Mouse (Mus musculus) urinary bladder, adult 18-20 months (tissue): ENCODE measurements at regions not wholly inside any gene's neighbourhood (a gene's known extent, or its start where the extent isn't known, plus 50 kb on each side); places are given as distances from the start of the nearest gene placed in this dataset.

Experiments
- DNase-seq, 2 experiments: peaks; one replicate each; pipeline ENCODE4 v3.0.0; 2022; ENCODE audit warnings: low spot score in 2 of 2, mixed read lengths in 2 of 2

GRCm38 (mm10) chr11:56716953-56717352 lies 294.2 kb upstream of the Gria1 start:
- DNase-seq = no peak

GRCm38 (mm10) chr11:56725141-56725540 lies 286.0 kb upstream of the Gria1 start:
- no peak for DNase-seq

GRCm38 (mm10) chr11:56726161-56726560 lies 285.0 kb upstream of the Gria1 start:
- DNase-seq = no peak

- no peak for DNase-seq
These were observed 283.6 kb upstream of the Gria1 start for GRCm38 (mm10) chr11:56727556-56727955.

GRCm38 (mm10) chr11:56728204-56729002 lies 282.8 kb upstream of the Gria1 start:
- DNase-seq = no peak

GRCm38 (mm10) chr11:56741857-56742256 lies 269.3 kb upstream of the Gria1 start:
- no peak for DNase-seq

- no peak for DNase-seq
These were observed 261.2 kb upstream of the Gria1 start for GRCm38 (mm10) chr11:56750032-56750431.

GRCm38 (mm10) chr11:56750639-56751038 lies 260.5 kb upstream of the Gria1 start:
- DNase-seq = no peak

GRCm38 (mm10) chr11:56751918-56752317 lies 259.3 kb upstream of the Gria1 start:
- DNase-seq = no peak

- DNase-seq = no peak
These were observed 257.5 kb upstream of the Gria1 start for GRCm38 (mm10) chr11:56753699-56754098.

GRCm38 (mm10) chr11:56760474-56760873 lies 250.7 kb upstream of the Gria1 start:
- DNase-seq = no peak

- no peak for DNase-seq
These were observed 248.6 kb upstream of the Gria1 start for GRCm38 (mm10) chr11:56762467-56763120.

GRCm38 (mm10) chr11:56767424-56767823 lies 243.8 kb upstream of the Gria1 start:
- DNase-seq = no peak

GRCm38 (mm10) chr11:56786351-56786750 lies 224.8 kb upstream of the Gria1 start:
- no peak for DNase-seq

GRCm38 (mm10) chr11:56792691-56793090 lies 218.5 kb upstream of the Gria1 start:
- no peak for DNase-seq

- no peak for DNase-seq
These were observed 203.9 kb upstream of the Gria1 start for GRCm38 (mm10) chr11:56807314-56807713.

GRCm38 (mm10) chr11:56810141-56810540 lies 201.0 kb upstream of the Gria1 start:
- DNase-seq = no peak

GRCm38 (mm10) chr11:56812121-56812520 lies 199.1 kb upstream of the Gria1 start:
- DNase-seq = no peak

- DNase-seq = no peak
These were observed 187.7 kb upstream of the Gria1 start for GRCm38 (mm10) chr11:56823471-56823870.

- no peak for DNase-seq
These were observed 183.7 kb upstream of the Gria1 start for GRCm38 (mm10) chr11:56827499-56827898.

GRCm38 (mm10) chr11:56862649-56863048 lies 148.5 kb upstream of the Gria1 start:
- DNase-seq = peak; percentile 1 to 6

- DNase-seq = no peak
These were observed 139.5 kb upstream of the Gria1 start for GRCm38 (mm10) chr11:56871640-56872039.

GRCm38 (mm10) chr11:56898548-56898951 lies 112.6 kb upstream of the Gria1 start:
- DNase-seq = no peak
